In the genomic region with DNA sequence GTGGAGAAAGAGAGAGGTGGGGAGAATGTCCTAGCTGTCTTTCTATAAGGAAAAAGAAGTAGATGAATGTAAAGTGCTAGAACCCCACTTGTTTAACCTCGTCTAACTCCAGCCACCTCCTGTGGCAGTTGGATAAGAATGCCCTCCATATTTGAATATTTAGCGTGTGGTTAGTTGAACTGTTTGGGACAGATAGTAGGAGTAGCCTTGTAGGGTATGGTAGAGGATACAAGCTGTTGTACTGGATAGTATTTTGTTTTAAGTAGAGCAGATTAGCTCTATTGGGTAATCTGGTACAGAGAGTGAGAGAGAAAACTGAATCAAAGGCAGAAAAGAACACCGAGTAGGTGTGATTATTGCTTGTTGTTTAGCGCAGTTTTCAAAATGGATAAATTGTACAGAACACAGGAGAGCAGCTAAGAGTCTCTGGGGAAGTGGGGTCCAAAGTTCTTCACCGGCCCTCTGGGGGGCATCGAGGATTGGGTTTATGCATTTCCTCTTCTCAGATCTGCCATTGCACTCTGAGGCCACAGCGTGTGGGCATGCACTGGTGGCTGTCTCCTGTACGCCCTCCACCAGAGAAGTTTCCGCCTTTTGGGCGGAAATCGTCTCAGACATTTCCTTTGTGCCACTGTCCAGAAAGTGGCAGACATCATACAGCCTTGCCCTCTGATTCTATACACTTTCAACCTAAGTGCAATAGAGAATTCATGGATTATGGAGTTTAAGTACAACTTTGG, we compare ENCODE assay signal across 23 mouse cellular contexts.
DNase-seq lines count a peak whose midpoint lies in the region; ATAC-seq and TF ChIP-seq lines count a peak whose summit lies in the region.
"Had no signal": no experiment of that assay in that cellular context is flagged by ENCODE, and none has a peak within 500 bp of the region (broad histone marks: within the 10 kb centered on the region; RNA-seq: fewer than 3 reads in every experiment).

No protein-coding gene starts in this region.

- no peak overlapping the region for H3K9ac ChIP-seq in intestine, embryonic 15.5 days
- H3K9ac ChIP-seq in hindbrain, embryonic 13.5 days = no peak overlapping the region
- H3K9ac ChIP-seq: forebrain, embryonic 12.5 days; liver, embryonic 13.5 days; neural tube, embryonic 13.5 days; stomach, embryonic 15.5 days had no signal

- DNase-seq in left cerebral cortex, adult 2 months (ENCODE audit: extremely low spot score in 1 of 2, low spot score in 2 of 2) = no peak
- no peak for DNase-seq in left cerebral cortex, postnatal 14 days (ENCODE audit: low spot score in 2 of 2)
- peak; percentile 42 for DNase-seq in thymus, postnatal 0 days (ENCODE audit: low spot score)
- DNase-seq in adrenal gland, postnatal 10 days = no peak
- DNase-seq: adrenal gland, postnatal 36 days; gastrocnemius, postnatal 25 days; heart, postnatal 14 days; kidney, adult 8-10 months; layer of hippocampus, postnatal 36 days; liver, embryonic 13.5 days; lung, postnatal 10 days; right cerebral cortex, postnatal 25 days had no signal

- no peak overlapping the region for H3K4me2 ChIP-seq in intestine, embryonic 15.5 days (replicated peaks)
- H3K4me2 ChIP-seq in hindbrain, embryonic 13.5 days = no peak overlapping the region
- H3K4me2 ChIP-seq: forebrain, embryonic 12.5 days; liver, embryonic 13.5 days; neural tube, embryonic 13.5 days; stomach, embryonic 15.5 days had no signal

- no peak for TF ChIP-seq CTCF in left cerebral cortex, adult 2 months (IDR thresholded peaks at IDR 0.05)

- no peak overlapping the region for H3K4me3 ChIP-seq in left cerebral cortex, adult 2 months
- no peak overlapping the region for H3K4me3 ChIP-seq in intestine, embryonic 15.5 days (replicated peaks)
- no peak overlapping the region for H3K4me3 ChIP-seq in hindbrain, embryonic 13.5 days
- H3K4me3 ChIP-seq: forebrain, embryonic 12.5 days; heart, embryonic 10.5 days; limb, embryonic 10.5 days; liver, embryonic 13.5 days; neural tube, embryonic 13.5 days; stomach, embryonic 15.5 days had no signal

- intact Hi-C loops in left cerebral cortex, adult 2 months (cut with DNase I) = no loop called here
- intact Hi-C loops in left cerebral cortex, postnatal 14 days (cut with DNase I) = no loop called here

- no peaks in the 10 kb centered on the region for H3K36me3 ChIP-seq in intestine, embryonic 15.5 days
- no peaks in the 10 kb centered on the region for H3K36me3 ChIP-seq in hindbrain, embryonic 13.5 days
- H3K36me3 ChIP-seq: forebrain, embryonic 12.5 days; heart, embryonic 10.5 days; limb, embryonic 10.5 days; liver, embryonic 13.5 days; neural tube, embryonic 13.5 days; stomach, embryonic 15.5 days had no signal

- H3K27ac ChIP-seq in left cerebral cortex, adult 2 months = peak overlapping the region; percentile 25; the same call in 1 of the 2 replicates
- H3K27ac ChIP-seq in intestine, embryonic 15.5 days = no peak overlapping the region
- H3K27ac ChIP-seq in hindbrain, embryonic 13.5 days = no peak overlapping the region
- H3K27ac ChIP-seq: forebrain, embryonic 12.5 days; heart, embryonic 10.5 days; limb, embryonic 10.5 days; liver, embryonic 13.5 days; neural tube, embryonic 13.5 days; stomach, embryonic 15.5 days had no signal

- ATAC-seq in CD4-positive, CD25-positive, alpha-beta regulatory T cell, adult 4 months = peak; percentile 76
- peak; percentile 71 for ATAC-seq in megakaryocyte progenitor cell, adult 5-6 weeks (replicated peaks; ENCODE audit: poor library complexity)
- no peak for ATAC-seq in intestine, embryonic 15.5 days
- ATAC-seq in hindbrain, embryonic 13.5 days (ENCODE audit: low FRiP score) = no peak
- ATAC-seq: activated CD4-positive, CD25-positive, alpha-beta regulatory T cell, adult 4 months; hindbrain, embryonic 16.5 days had no signal

- H3K9me3 ChIP-seq in intestine, embryonic 15.5 days = no peaks in the 10 kb centered on the region
- H3K9me3 ChIP-seq in hindbrain, embryonic 13.5 days = no peaks in the 10 kb centered on the region
- H3K9me3 ChIP-seq: forebrain, embryonic 12.5 days; heart, embryonic 10.5 days; limb, embryonic 10.5 days; liver, embryonic 13.5 days; neural tube, embryonic 13.5 days; stomach, embryonic 15.5 days had no signal

- H3K27me3 ChIP-seq in intestine, embryonic 15.5 days (replicated peaks) = no peaks in the 10 kb centered on the region
- no peaks in the 10 kb centered on the region for H3K27me3 ChIP-seq in hindbrain, embryonic 13.5 days
- H3K27me3 ChIP-seq: forebrain, embryonic 12.5 days; liver, embryonic 13.5 days; neural tube, embryonic 13.5 days; stomach, embryonic 15.5 days had no signal

- no peaks in the 10 kb centered on the region for H3K4me1 ChIP-seq in intestine, embryonic 15.5 days (replicated peaks)
- H3K4me1 ChIP-seq in hindbrain, embryonic 13.5 days (replicated peaks) = no peaks in the 10 kb centered on the region
- H3K4me1 ChIP-seq: heart, embryonic 10.5 days; limb, embryonic 10.5 days; neural tube, embryonic 13.5 days; stomach, embryonic 15.5 days had no signal

- WGBS in intestine, embryonic 15.5 days = 91% methylated on average over 11 of the region's 11 CpGs
- 90% methylated on average over 11 of the region's 11 CpGs for WGBS in hindbrain, embryonic 13.5 days

Comparison
In these comparisons a context has a peak if more than half of its experiments do, and no peak if none do; other contexts are left out.
1. ATAC-seq: peak in CD4-positive, CD25-positive, alpha-beta regulatory T cell, adult 4 months (single experiment) and megakaryocyte progenitor cell, adult 5-6 weeks (single experiment); none in intestine, embryonic 15.5 days (single experiment) and hindbrain, embryonic 13.5 days (single experiment).